Mouse (Mus musculus): ENCODE measurements around the gene Os9. TPM values are rescaled to one million over a fixed set of nuclear protein-coding genes. Genes with fewer than 3 reads are reported as not detected.

The Os9 gene
- 10.3 TPM for polyA plus RNA-seq (2014; fragmentation: Illumina TruSeq; extraction: RNeasy Lipid Tissue Mini Kit (QIAGEN cat#74804); ENCODE audit: low read depth, low replicate concordance)

DNA sequence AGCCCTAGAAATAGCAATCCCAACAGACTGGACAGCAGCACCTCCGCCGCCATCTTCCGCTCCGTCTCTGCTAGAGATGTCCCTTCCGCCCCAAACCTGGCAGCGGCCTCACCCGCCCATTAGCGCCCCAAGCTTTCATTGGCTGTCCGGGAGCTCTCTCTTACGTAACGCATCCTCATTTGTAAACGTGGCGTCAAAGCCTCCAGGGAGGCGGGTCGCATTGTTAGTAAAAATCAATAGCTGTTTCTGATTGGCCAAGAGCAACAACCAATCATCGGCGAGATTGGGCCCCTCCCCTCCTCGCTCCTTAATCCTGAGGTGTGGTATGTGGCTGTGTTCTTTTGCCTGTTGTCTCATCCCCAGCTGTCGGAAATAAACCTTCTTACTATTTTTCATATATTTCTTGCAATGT is at the start of gene Os9:
Gene Os9 (minus strand): TSS at position 66 of the 412 bp plus-strand sequence.

DNA sequence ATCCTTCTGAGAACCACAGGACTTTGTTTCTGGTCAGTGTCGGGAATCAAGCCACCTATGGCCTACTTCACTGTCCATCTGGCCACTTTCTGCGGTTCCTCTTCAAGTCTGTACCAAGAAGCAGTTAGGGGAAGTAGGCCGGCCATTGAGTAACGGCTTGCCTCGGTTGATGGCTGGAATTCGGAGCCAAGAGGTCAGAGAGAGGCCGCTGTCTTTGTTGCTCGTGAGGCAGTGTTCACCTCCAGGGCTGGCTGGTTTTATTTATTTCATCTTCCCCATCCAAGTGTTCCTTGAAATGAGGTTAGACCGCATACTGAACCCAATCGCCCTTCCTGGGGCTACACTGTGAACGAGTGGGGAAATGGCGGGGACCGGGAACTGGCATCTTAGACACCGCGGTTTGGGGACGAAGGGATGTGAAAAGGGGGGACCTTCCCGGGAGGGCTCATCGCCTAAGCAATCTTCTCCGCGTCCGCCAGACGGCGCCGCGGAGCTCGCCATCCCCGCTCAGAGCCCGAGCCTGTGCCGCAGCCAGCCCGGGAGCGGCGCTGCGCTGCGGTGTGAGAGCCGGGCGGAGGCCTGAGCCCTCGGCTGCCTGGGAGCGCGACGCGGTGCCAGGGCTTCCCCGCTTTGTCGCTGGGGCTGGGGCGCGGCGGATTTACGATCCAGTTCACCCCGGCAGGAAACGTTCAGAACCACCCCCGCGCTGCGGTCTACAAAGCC is 43.9 kb upstream of the Os9 start, which contains the start of gene B4galnt1:
Gene B4galnt1 (plus strand): TSS at position 595 of the 723 bp plus-strand sequence.

DNA sequence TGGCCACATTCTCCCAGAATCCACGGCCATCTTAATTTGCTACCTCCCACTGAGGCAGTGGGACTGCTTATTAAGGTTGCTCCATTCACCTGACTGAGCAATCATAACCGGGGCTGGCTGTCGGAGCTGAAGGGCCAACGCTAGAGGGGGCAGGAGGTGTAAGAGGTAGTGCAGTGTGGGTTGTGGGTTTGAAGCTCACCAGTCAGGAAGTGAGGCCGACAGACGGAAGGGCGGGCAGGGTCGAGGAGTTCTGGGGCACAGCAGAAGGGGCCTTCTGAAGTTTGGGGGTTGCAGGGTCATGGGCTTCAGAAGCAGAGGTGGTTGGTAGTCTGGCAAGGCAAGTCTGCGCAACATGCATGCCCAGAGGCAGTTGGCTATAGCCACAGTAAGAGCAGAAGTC is 45.9 kb downstream of the Os9 start, which contains the start of gene Agap2:
Gene Agap2 (plus strand): TSS at position 205 of the 400 bp plus-strand sequence.

DNA sequence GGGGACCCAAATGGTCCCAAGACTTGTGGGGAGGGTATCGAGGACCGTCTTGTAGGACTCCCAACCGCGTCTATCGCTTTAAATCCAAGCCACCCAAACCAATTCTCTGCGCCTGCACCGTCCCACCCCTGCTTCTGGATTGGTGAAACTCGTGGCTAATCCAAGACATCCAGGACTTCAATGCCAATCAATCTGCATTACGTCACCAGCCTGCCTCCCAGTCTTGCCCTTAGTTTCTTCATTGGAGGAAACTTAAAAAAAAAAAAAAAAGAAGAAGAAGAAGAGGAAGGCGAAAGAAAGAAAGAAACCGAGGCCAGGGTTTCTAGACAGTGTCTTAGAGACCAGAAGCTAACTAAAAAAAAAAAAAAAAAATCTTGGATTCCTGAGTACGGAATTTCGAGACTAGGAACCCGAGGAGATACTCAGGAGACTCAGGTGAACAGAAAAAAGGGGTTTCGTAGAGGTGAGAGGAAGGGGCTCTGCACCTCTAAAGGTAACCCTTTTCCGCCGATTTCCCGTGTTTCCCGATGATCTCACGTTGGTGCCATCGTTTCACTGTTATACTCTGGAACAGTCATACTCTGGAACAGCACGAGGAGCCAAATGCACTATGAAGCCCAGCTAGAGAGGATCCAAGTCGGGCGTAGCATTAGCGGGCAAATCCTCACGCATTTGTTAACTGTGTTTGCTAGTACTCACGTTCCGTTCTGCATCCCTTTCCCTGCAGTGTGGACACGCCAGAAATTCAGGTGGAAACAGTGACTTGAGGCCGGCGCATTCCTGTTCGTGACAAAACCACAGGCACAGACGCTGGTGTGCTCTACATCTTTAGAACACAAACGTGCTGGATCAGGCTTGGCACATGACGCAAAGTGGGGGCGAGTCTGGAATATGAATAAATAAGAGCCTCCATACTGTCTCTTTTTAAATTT is 50.5 kb downstream of the Os9 start, which contains the start of gene Tspan31:
Gene Tspan31 (minus strand): TSS at position 75 of the 932 bp plus-strand sequence.

DNA sequence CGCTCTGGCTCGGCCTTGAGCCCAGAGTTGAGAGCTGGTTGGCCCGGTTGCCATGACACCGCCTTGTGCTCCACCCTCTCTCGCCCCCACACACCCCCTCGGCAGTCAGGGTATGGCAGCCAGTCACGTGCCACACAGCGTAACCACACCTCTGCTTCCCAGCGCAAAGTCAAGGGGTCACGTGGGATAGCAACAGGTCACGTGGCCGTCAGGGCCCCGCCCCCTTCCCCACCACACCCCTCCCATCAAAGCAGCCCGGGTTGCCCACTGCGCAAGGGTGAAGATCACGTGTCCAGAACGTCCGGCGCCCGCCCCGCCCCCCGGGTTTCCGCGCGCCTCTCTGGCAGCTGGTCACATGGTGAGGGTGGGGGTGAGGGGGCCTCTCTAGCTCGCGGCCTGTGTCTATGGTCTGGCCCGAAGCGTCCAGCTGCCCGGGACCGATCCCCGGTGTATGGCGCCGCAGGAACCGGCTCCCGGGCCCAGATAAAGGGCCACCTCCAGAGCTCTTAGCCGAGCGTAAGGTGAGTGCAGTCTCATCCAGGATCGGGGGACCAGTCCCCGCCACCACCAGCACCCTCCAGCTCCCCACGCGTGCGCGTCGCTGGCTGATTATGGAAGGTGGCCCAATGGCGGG is 57.6 kb downstream of the Os9 start, which contains the start of gene Cdk4:
Gene Cdk4 (plus strand): TSS at position 296 of the 634 bp plus-strand sequence.

DNA sequence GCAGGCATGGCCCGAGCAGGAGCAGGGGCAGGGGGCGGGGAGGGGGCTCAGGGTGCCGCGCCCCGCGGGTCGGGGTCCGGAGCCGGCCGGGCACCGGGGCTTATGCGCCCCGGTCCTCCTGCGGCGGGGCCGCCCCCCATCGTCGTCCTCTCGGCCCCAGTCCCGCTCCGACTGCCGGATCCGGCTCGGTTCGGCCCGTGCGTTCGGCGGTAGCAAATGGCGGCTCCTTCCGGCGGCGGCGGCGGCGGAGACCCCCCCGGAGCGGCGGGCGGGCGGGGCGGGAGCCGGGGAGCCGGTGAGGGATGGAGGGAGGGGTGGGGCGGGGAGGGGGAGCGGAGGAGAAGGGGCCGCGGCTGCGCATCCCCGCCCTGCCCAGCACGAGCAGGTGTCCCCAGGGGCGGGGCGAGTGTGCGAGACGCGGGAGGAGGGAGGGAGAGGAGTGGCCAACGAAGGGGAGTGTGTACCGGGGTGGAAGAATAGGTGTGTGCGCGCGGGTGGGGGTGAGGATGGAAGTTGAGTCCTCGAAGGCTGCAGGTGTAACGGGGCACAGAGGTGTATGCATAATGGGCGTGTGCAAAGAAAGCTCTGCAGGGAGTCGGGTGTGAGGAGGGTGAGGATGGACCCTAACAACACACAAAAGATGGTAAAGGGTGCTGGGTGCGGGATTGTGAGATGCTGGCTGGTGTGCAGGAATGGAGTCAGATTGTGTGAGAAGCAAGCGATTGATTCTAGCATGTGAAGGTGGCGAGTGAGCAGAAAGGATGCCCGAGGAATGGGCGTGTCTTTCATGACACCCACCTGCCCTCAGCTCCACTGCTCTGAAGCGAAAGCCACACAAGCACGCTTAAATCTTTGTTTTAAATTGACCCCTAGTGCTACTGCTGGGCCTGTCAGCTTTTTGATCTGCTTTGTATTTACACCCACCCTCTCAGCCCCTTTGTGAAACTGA is 60.7 kb downstream of the Os9 start, which contains the start of gene March9:
Gene March9 (minus strand): TSS at position 217 of the 949 bp plus-strand sequence.

DNA sequence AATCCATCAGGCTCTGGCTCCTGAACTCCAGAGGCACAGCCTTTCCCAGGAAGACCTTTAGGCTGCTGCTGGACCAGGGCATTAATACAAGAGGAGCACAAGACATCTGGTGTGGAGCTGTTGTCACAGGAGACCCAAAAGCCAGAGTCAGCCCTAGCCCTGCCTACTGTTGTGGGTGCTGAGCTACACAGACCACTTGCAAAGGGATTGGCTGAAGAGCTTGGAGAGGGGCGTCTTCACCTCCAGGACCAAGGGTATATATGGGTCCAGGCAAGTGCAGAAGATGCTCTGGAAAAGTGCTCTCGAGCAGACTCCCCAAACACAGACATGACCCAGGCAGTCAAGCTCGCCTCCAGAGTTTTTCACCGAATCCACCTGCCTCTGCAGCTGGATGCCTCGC is 73.0 kb downstream of the Os9 start, which contains the start of gene Cyp27b1:
Gene Cyp27b1 (plus strand): TSS at position 297 of the 400 bp plus-strand sequence.

Other genes with a start within 250 kb of the Os9 start
- gene Atp23, start 219.8 kb downstream of the Os9 start, polyA plus RNA-seq (2014; fragmentation: Illumina TruSeq; extraction: RNeasy Lipid Tissue Mini Kit (QIAGEN cat#74804); ENCODE audit: low read depth, low replicate concordance): 3.4 TPM
- 52.7 TPM for gene Ctdsp2, start 142.4 kb downstream of the Os9 start, polyA plus RNA-seq (2014; fragmentation: Illumina TruSeq; extraction: RNeasy Lipid Tissue Mini Kit (QIAGEN cat#74804); ENCODE audit: low read depth, low replicate concordance)
- 0.35 TPM for gene Avil, start 120.4 kb downstream of the Os9 start, polyA plus RNA-seq (2014; fragmentation: Illumina TruSeq; extraction: RNeasy Lipid Tissue Mini Kit (QIAGEN cat#74804); ENCODE audit: low read depth, low replicate concordance)
- 6.5 TPM for gene Tsfm, start 90.3 kb downstream of the Os9 start, polyA plus RNA-seq (2014; fragmentation: Illumina TruSeq; extraction: RNeasy Lipid Tissue Mini Kit (QIAGEN cat#74804); ENCODE audit: low read depth, low replicate concordance)
- 4.2 TPM for gene Mettl1, start 79.7 kb downstream of the Os9 start, polyA plus RNA-seq (2014; fragmentation: Illumina TruSeq; extraction: RNeasy Lipid Tissue Mini Kit (QIAGEN cat#74804); ENCODE audit: low read depth, low replicate concordance)
- 1.1 TPM for gene Eef1akmt3, start 79.6 kb downstream of the Os9 start, polyA plus RNA-seq (2014; fragmentation: Illumina TruSeq; extraction: RNeasy Lipid Tissue Mini Kit (QIAGEN cat#74804); ENCODE audit: low read depth, low replicate concordance)
- gene Cyp27b1, start 72.9 kb downstream of the Os9 start, polyA plus RNA-seq (2014; fragmentation: Illumina TruSeq; extraction: RNeasy Lipid Tissue Mini Kit (QIAGEN cat#74804); ENCODE audit: low read depth, low replicate concordance): not detected
- 1.4 TPM for gene March9, start 60.9 kb downstream of the Os9 start, polyA plus RNA-seq (2014; fragmentation: Illumina TruSeq; extraction: RNeasy Lipid Tissue Mini Kit (QIAGEN cat#74804); ENCODE audit: low read depth, low replicate concordance)
- gene Cdk4, start 57.6 kb downstream of the Os9 start, polyA plus RNA-seq (2014; fragmentation: Illumina TruSeq; extraction: RNeasy Lipid Tissue Mini Kit (QIAGEN cat#74804); ENCODE audit: low read depth, low replicate concordance): 15.3 TPM
- gene Tspan31, start 50.9 kb downstream of the Os9 start, polyA plus RNA-seq (2014; fragmentation: Illumina TruSeq; extraction: RNeasy Lipid Tissue Mini Kit (QIAGEN cat#74804); ENCODE audit: low read depth, low replicate concordance): 45.5 TPM
- 0.25 TPM for gene Agap2, start 45.8 kb downstream of the Os9 start, polyA plus RNA-seq (2014; fragmentation: Illumina TruSeq; extraction: RNeasy Lipid Tissue Mini Kit (QIAGEN cat#74804); ENCODE audit: low read depth, low replicate concordance)
- 3.1 TPM for gene B4galnt1, start 44.1 kb upstream of the Os9 start, polyA plus RNA-seq (2014; fragmentation: Illumina TruSeq; extraction: RNeasy Lipid Tissue Mini Kit (QIAGEN cat#74804); ENCODE audit: low read depth, low replicate concordance)
- gene Slc26a10, start 59.5 kb upstream of the Os9 start, polyA plus RNA-seq (2014; fragmentation: Illumina TruSeq; extraction: RNeasy Lipid Tissue Mini Kit (QIAGEN cat#74804); ENCODE audit: low read depth, low replicate concordance): not detected
- 8.2 TPM for gene Arhgef25, start 69.0 kb upstream of the Os9 start, polyA plus RNA-seq (2014; fragmentation: Illumina TruSeq; extraction: RNeasy Lipid Tissue Mini Kit (QIAGEN cat#74804); ENCODE audit: low read depth, low replicate concordance)
- 3.4 TPM for gene Dtx3, start 74.6 kb upstream of the Os9 start, polyA plus RNA-seq (2014; fragmentation: Illumina TruSeq; extraction: RNeasy Lipid Tissue Mini Kit (QIAGEN cat#74804); ENCODE audit: low read depth, low replicate concordance)
- gene Pip4k2c, start 90.5 kb upstream of the Os9 start, polyA plus RNA-seq (2014; fragmentation: Illumina TruSeq; extraction: RNeasy Lipid Tissue Mini Kit (QIAGEN cat#74804); ENCODE audit: low read depth, low replicate concordance): 23.3 TPM
- gene Kif5a, start 142.2 kb upstream of the Os9 start, polyA plus RNA-seq (2014; fragmentation: Illumina TruSeq; extraction: RNeasy Lipid Tissue Mini Kit (QIAGEN cat#74804); ENCODE audit: low read depth, low replicate concordance): 2.3 TPM
- gene Dctn2, start 145.2 kb upstream of the Os9 start, polyA plus RNA-seq (2014; fragmentation: Illumina TruSeq; extraction: RNeasy Lipid Tissue Mini Kit (QIAGEN cat#74804); ENCODE audit: low read depth, low replicate concordance): 26.7 TPM
- gene Mbd6, start 167.9 kb upstream of the Os9 start, polyA plus RNA-seq (2014; fragmentation: Illumina TruSeq; extraction: RNeasy Lipid Tissue Mini Kit (QIAGEN cat#74804); ENCODE audit: low read depth, low replicate concordance): 3.3 TPM
- gene Mars, start 190.7 kb upstream of the Os9 start, polyA plus RNA-seq (2014; fragmentation: Illumina TruSeq; extraction: RNeasy Lipid Tissue Mini Kit (QIAGEN cat#74804); ENCODE audit: low read depth, low replicate concordance): 5.4 TPM
- 0.41 TPM for gene Arhgap9, start 200.8 kb upstream of the Os9 start, polyA plus RNA-seq (2014; fragmentation: Illumina TruSeq; extraction: RNeasy Lipid Tissue Mini Kit (QIAGEN cat#74804); ENCODE audit: low read depth, low replicate concordance)
- 0.38 TPM for gene Gli1, start 220.8 kb upstream of the Os9 start, polyA plus RNA-seq (2014; fragmentation: Illumina TruSeq; extraction: RNeasy Lipid Tissue Mini Kit (QIAGEN cat#74804); ENCODE audit: low read depth, low replicate concordance)
- gene Inhbe, start 233.3 kb upstream of the Os9 start, polyA plus RNA-seq (2014; fragmentation: Illumina TruSeq; extraction: RNeasy Lipid Tissue Mini Kit (QIAGEN cat#74804); ENCODE audit: low read depth, low replicate concordance): not detected
- not detected for gene Inhbc, start 249.3 kb upstream of the Os9 start, polyA plus RNA-seq (2014; fragmentation: Illumina TruSeq; extraction: RNeasy Lipid Tissue Mini Kit (QIAGEN cat#74804); ENCODE audit: low read depth, low replicate concordance)